Mouse (Mus musculus) monocyte, adult 2 months (primary cell): ENCODE data around the gene Aqp9.

Source experiments
- DNase-seq, 2 experiments: peaks; one replicate each; pipeline ENCODE4 v3.0.0; 2022; ENCODE audit warnings: low spot score in 2 of 2, low read depth in 1 of 2

Gene Aqp9

GRCm38 (mm10) chr9:71167473-71168215 is 838 bp downstream of the Aqp9 start:
- DNase-seq: no peak

DNA sequence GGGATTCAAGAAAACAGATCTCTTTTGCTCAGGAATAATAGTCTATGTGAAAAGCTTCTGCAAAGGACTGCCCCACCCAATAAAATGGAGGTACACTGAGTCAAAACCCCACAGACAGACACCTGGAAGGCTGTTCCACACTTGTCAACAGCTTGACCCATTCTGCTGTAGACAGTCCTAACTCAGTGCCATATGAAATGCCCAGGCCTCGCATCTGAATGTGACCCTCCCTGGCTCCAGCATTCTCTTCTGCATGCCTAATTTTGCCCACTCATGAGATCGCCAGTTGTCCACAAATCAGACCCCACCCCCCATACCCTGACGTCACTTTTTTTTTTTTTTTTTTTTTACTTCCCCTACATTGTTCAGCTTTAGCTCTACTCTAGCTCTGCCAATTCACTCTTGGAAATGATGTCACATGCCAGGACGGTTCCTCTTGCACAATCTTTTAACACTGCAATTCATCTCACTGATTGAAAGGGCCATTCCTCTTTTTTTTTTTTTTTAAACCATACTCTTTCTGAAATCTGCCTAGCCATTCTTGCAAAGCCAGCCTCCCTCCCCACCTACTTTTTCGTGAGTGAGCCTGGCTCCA is 1.5 kb downstream of the Aqp9 start:
- peak; percentile 45 to 53 for DNase-seq

- DNase-seq: no peak
Observed at GRCm38 (mm10) chr9:71166019-71166705, 2.3 kb downstream of the Aqp9 start.

- no peak for DNase-seq
Observed at GRCm38 (mm10) chr9:71165510-71165909, 3.0 kb downstream of the Aqp9 start.

- no peak for DNase-seq
Observed at GRCm38 (mm10) chr9:71165061-71165460, 3.4 kb downstream of the Aqp9 start.

- no peak for DNase-seq
Observed at GRCm38 (mm10) chr9:71164353-71164752, 4.1 kb downstream of the Aqp9 start.

DNA sequence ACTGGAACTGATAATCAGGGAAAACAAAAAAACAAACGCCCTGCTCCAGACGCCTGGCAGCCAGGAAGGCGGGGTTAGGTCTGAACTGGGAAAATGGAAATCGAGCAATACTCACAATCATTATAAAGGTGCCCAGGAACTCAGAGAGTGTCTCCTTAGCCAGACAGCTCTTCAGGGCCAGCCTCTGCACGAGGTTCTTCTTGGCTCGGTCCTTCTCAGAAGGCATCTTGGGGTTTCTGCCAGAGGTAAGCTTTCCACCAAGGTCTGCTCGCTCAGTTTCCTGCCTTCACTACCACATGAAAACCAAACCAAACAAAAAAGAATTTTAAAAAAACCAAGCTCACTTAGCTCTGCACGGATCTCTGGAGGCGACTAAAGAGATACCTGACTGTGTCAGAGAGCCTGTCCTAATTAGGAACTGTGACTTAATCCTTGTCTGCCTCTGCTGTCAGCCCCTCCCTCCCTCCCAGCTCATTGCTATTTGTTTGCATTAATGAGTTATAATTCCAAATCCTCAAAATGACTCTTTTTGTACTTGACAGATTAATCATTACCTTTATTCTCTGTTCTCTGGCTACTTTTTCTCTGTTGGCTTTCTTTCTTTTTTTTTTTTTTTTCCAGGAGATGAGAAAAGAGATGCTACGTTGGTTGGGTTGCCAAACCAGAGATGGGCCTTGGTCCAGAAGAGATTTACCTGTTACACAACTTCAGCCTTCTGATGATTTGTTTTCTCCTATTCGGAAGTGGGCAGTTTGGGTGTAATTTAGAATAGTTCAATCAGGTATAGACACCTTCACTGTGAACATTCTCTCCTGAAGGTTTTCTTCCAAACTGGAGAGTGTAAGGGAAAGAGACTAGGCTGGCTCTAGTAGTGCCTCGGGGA is 5.4 kb downstream of the Aqp9 start:
- DNase-seq: no peak

DNA sequence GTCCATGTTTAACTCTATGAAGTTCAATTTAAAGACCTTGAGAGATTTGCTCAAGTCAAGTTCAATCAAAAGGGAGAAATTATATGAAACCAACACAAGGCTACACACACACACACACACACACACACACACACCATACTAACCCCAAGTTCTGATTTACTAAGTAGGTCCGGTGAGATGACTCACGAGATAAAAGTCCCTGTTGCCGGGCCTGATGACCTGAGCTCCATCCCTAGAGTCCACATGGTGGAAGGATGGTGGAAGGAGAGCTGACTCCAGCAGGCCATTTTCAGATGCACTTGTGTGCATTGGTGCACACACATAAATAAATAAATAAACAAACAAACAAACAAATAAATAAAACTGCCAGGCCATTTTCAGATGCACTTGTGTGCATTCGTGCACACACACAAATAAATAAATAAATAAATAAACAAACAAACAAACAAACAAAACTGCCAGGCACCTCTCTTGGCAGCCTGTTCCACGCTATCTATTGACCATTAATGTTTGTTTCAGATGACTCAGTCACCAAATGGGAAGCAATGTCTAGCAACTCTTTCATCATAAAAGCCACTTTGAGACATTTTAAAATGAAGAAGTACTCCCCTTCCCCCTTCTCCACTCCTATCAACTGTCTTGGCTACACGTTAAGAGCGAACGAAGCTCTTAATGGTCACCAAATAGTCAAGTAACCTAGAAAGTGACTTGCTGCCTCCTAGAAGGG is 6.2 kb downstream of the Aqp9 start:
- DNase-seq: no peak

- no peak for DNase-seq
Observed at GRCm38 (mm10) chr9:71160849-71161711, 7.4 kb downstream of the Aqp9 start.

- DNase-seq: no peak
Observed at GRCm38 (mm10) chr9:71159686-71160085, 8.8 kb downstream of the Aqp9 start.

DNA sequence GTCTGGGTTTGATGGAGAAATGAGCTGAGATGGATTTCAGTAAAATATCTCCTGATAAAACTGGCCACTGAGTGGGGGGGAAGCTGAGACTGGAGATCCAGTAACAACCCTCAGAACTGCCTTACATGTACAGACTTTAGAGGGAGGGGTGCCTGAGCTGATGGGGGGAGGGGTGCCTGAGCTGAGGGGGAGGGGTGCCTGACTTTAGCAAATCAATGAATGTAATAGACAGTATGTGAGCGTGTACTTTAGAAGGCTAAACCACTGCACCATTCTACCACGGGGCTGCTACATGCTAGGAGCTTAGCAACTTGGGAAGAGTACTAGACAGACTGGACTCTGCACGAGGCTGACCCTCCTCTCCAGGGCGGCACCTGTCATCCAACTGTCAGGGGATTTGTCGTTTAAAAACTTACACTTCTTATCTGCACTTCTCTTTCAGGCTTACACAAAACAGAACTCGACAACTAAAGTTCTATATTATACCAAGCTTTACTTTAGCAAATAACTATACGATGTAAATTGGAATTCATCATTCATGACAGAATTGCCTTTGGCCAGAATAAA is 9.3 kb downstream of the Aqp9 start:
- DNase-seq: no peak

- DNase-seq: no peak
Observed at GRCm38 (mm10) chr9:71157921-71158646, 10.4 kb downstream of the Aqp9 start.

- DNase-seq: no peak
Observed at GRCm38 (mm10) chr9:71156447-71157035, 11.9 kb downstream of the Aqp9 start.

DNA sequence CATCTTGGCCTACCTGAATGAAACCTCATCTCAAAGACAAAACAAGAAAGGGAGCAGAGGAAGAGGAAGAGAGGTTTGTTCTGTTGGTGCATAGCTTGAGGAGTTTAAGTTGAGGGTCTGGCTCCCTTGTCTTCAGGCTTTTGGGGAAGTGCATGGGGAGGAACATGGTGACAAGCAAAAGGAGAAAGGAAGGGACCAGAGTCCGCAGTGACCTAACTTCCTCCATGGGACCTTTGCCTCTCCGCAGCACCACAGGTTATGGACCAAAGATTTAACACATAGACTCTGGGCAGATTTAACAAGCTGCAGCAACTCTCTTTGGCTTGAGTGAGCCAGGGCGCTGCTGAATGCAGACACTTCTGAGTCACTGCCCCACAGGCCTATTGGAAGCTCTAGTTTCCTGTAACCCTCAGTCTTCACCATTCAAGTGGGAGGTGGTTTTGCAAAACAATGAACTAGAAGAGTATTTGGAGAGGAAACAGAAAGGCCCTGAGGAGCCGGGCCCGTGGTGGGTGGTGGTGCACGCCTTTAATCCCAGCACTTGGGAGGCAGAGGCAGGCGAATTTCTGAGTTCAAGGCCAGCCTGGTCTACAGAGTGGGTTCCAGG is 13.0 kb downstream of the Aqp9 start:
- no peak for DNase-seq

DNA sequence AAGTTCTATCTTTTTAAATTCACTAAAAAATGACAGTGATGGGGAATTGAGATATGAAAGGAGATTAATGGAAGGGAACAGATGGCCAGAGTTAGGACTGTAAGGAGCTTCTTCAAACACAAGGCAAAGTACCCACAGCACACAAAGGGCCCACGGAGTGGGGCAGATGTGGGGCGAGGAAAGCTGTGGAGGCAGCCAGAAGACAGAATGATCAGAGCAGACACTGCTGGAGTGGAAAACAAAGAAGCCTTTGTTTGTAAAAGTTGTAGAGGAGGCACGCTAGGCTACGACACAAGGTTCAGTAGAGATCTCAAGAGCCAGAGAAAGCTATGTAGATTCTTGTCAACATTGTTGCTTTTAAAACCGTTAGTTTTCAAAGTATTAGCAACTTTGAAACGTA is 17.1 kb downstream of the Aqp9 start:
- no peak for DNase-seq

DNA sequence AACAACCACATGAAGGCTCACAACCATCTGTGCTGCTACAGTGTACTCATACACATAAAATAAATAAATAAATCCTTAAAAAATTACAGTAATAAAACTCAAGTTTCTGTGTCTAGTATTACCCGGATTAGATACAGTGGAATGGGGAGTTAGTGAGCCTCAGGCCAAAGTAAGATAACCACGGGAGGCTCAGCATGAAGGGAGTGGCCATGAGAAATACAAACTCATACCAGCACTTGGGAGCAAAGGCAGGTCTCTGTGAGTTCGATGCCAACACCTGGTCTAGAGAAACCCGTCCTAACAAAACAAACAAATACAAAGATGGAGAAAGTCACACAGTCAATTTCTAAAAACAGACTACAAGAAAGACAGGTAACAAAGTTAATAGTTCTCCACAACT is 18.3 kb downstream of the Aqp9 start:
- DNase-seq: no peak

DNA sequence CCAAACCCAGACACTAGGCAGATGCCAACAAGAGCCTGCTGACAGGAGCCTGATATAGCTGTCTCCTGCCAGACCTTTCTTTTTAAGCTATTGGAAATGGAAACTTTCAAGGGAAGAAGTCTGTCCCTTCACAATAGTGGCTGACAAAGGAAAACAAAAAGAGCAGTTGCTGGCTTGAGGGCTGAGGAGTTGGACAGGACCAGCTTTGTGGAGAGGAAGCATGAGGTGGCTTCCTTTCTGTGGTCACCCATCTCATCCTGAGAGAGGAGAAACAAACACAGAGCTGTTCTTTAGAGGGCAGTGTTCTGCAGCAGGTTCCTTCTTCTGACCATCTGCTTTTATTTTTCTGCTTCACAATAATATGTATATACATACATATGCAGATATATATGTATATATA is 19.6 kb downstream of the Aqp9 start:
- DNase-seq: no peak

GRCm38 (mm10) chr9:71146210-71146609 is 22.3 kb downstream of the Aqp9 start:
- no peak for DNase-seq
